Mouse (Mus musculus) stomach, postnatal 0 days (tissue): ENCODE results near the gene Mical3.

Experiments
- CTCF ChIP-seq: IDR thresholded peaks from 2 replicates; pipeline ENCODE4 v1.5.1; 2016; ENCODE audit warnings: antibody characterized with exemption, low read depth, mild to moderate bottlenecking, moderate library complexity
- EP300 ChIP-seq: optimal IDR thresholded peaks from 2 replicates; pipeline ENCODE3; 2016; ENCODE audit warnings: antibody characterized with exemption

- no peak for TF ChIP-seq CTCF
- TF ChIP-seq EP300, result no peak
Measured at GRCm38 (mm10) chr6:120999087-120999486, 131.7 kb downstream of the Mical3 start.
